Mouse (Mus musculus): ENCODE data around the gene Fxyd7. TPM values are rescaled to one million over a fixed set of nuclear protein-coding genes. Genes with fewer than 3 reads are reported as not detected.

Gene Fxyd7
- total RNA-seq, 2 experiments from 2014 or later, result 0.40 to 0.59 TPM

DNA sequence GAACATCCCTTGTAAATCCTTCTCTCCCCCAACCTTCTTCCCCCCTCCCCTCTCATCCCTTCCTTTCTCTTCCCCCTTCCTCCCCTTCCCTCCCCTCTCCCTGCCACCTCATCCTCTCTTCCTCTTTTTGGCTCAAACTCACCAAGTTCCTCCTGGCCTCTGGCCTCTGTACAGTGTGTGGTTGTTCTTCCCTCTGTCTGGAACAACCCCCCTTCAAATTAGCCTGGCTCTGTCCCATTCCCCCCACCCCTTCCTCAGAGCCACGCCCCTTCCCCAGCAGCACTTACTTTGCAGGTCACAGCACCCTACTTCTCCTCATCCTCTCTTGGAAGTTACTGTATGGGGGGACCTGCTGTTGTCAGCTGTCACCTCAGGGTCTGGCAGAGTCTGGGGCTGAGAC, 43.1 kb downstream of the Fxyd7 start:
- peak in 1 of 2 experiments; percentile 36 for DNase-seq

- no peak for DNase-seq
Measured at GRCm38 (mm10) chr7:31007775-31008174, 43.5 kb downstream of the Fxyd7 start.

GRCm38 (mm10) chr7:31002650-31003049, 48.6 kb downstream of the Fxyd7 start:
- DNase-seq, result peak; percentile 38 to 70

GRCm38 (mm10) chr7:31000505-31001020, 50.7 kb downstream of the Fxyd7 start:
- DNase-seq, result peak; percentile 83 to 89

DNA sequence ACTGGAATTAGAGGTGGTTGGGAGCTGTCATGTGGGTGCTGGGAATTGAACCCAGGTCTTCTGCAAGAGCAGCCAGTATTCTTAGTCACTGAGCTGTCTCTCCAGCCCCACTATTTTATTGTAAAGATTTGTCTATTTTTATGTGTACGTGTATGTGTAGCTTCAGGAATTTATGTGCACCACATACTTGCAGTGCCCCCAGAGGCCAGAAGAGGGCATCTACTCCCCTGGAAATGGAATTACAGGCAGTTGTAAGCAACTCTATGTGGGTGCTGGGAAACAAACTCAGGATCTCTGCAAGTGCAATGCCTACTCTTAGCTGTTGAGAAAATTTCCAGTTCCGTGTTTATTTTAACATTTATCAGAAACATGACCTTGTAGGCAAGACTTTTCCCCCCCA, 54.8 kb downstream of the Fxyd7 start:
- DNase-seq, result no peak

- DNase-seq, result no peak
Measured at GRCm38 (mm10) chr7:30993986-30994385, 57.3 kb downstream of the Fxyd7 start.

Small RNA genes lying within 50 kb of the gene (microRNA-seq; reads per million reads assigned to microRNA genes)
- gene Mir7050, result 0 reads per million in 2 experiments

Other genes starting within 250 kb of the Fxyd7 start
- gene Ffar2, start 227.7 kb downstream of the Fxyd7 start, total RNA-seq (2021), result under 1 TPM; 0.23 to 0.35 TPM
- not detected for gene Ffar3, start 195.3 kb downstream of the Fxyd7 start, total RNA-seq (2021)
- under 1 TPM in 1 of 2 experiments, not detected in 1; 0.13 TPM for gene Ffar1, start 189.9 kb downstream of the Fxyd7 start, total RNA-seq (2021)
- 1 to 10 TPM in 1 of 2 experiments, under 1 TPM in 1; 0.35 to 6.6 TPM for gene Cd22, start 171.1 kb downstream of the Fxyd7 start, total RNA-seq (2021)
- under 1 TPM in 1 of 2 experiments, not detected in 1; 0.15 TPM for gene Mag, start 136.6 kb downstream of the Fxyd7 start, total RNA-seq (2021)
- 1 to 10 TPM; 5.6 to 7.0 TPM for gene Hamp2, start 126.8 kb downstream of the Fxyd7 start, total RNA-seq (2021)
- 10 to 100 TPM; 12.3 to 17.5 TPM for gene Hamp, start 107.4 kb downstream of the Fxyd7 start, total RNA-seq (2021)
- gene Usf2, start 94.7 kb downstream of the Fxyd7 start, total RNA-seq (2021), result 100 to 1,000 TPM in 1 of 2 experiments, 10 to 100 TPM in 1; 99.4 to 112 TPM
- gene Lsr, start 78.0 kb downstream of the Fxyd7 start, total RNA-seq (2021), result 1 to 10 TPM; 4.2 to 5.2 TPM
- not detected for gene Fam187b, start 77.7 kb downstream of the Fxyd7 start, total RNA-seq (2021)
- 10 to 100 TPM; 21.7 to 31.7 TPM for gene Fxyd5, start 9.0 kb downstream of the Fxyd7 start, total RNA-seq (2021)
- gene Fxyd1, start 5.7 kb upstream of the Fxyd7 start, total RNA-seq (2021), result 100 to 1,000 TPM; 861 to 937 TPM
- 1 to 10 TPM; 2.1 to 4.1 TPM for gene Lgi4, start 7.9 kb upstream of the Fxyd7 start, total RNA-seq (2021)
- 1 to 10 TPM in 1 of 2 experiments, under 1 TPM in 1; 0.87 to 2.5 TPM for gene Fxyd3, start 25.2 kb upstream of the Fxyd7 start, total RNA-seq (2021)
- gene Hpn, start 63.8 kb upstream of the Fxyd7 start, total RNA-seq (2021), result 1 to 10 TPM; 2.2 to 2.4 TPM
- 10 to 100 TPM; 39.2 to 40.1 TPM for gene Scn1b, start 75.5 kb upstream of the Fxyd7 start, total RNA-seq (2021)
- 10 to 100 TPM; 26.6 to 34.5 TPM for gene Gramd1a, start 104.4 kb upstream of the Fxyd7 start, total RNA-seq (2021)
- gene Scgb2b2, start 239.0 kb upstream of the Fxyd7 start, total RNA-seq (2021), result not detected
- not detected for gene Scgb1b2, start 240.4 kb upstream of the Fxyd7 start, total RNA-seq (2021)

Measured in heart, adult 18-20 months (tissue).